In genomic region chr14:78710647-78711046, GRCm38 (mm10) we compare ENCODE assay signal across 17 mouse cellular contexts.
"Had no signal": no experiment of that assay in that cellular context is flagged by ENCODE, and none has a peak within 500 bp of the region (broad histone marks: within the 10 kb centered on the region; RNA-seq: fewer than 3 reads in every experiment).

No protein-coding gene starts in this region.

- ATAC-seq: lung, postnatal 0 days; midbrain, embryonic 13.5 days; midbrain, embryonic 15.5 days had no signal

- H3K9ac ChIP-seq: lung, embryonic 15.5 days; midbrain, embryonic 13.5 days; midbrain, embryonic 15.5 days; neural tube, embryonic 12.5 days; stomach, embryonic 15.5 days had no signal

- DNase-seq: lung, adult 2 months; lung, postnatal 14 days; lung, postnatal 36 days; right cerebral cortex, postnatal 14 days; thymus, adult 2 months; thymus, postnatal 25 days; thymus, postnatal 4 days had no signal

- H3K27me3 ChIP-seq: lung, embryonic 15.5 days; midbrain, embryonic 13.5 days; midbrain, embryonic 15.5 days; neural tube, embryonic 12.5 days; stomach, embryonic 15.5 days had no signal

- H3K4me1 ChIP-seq: stomach, embryonic 15.5 days had no signal

- H3K4me3 ChIP-seq: lung, embryonic 15.5 days; megakaryocyte, embryonic 14.5 days; midbrain, embryonic 13.5 days; midbrain, embryonic 15.5 days; neural tube, embryonic 12.5 days; stomach, embryonic 15.5 days had no signal

- H3K9me3 ChIP-seq: lung, embryonic 15.5 days; midbrain, embryonic 13.5 days; midbrain, embryonic 15.5 days; neural tube, embryonic 12.5 days; stomach, embryonic 15.5 days had no signal

- H3K4me2 ChIP-seq: lung, embryonic 15.5 days; midbrain, embryonic 11.5 days; midbrain, embryonic 13.5 days; midbrain, embryonic 15.5 days; neural tube, embryonic 12.5 days; stomach, embryonic 15.5 days had no signal

- H3K27ac ChIP-seq: lung, embryonic 15.5 days; macrophage; midbrain, embryonic 13.5 days; midbrain, embryonic 15.5 days; neural tube, embryonic 12.5 days; stomach, embryonic 15.5 days; stomach, postnatal 0 days had no signal

- H3K36me3 ChIP-seq: lung, embryonic 15.5 days; midbrain, embryonic 13.5 days; midbrain, embryonic 15.5 days; neural tube, embryonic 12.5 days; stomach, embryonic 15.5 days had no signal
